Comparison of ENCODE assay signal across 17 mouse cellular contexts in genomic region chr10:75283821-75284220, GRCm38 (mm10). TPM values are rescaled to one million over a fixed set of nuclear protein-coding genes. Genes with fewer than 3 reads are reported as not detected.
DNase-seq lines count a peak whose midpoint lies in the region.
"Had no signal": no experiment of that assay in that cellular context is flagged by ENCODE, and none has a peak within 500 bp of the region (broad histone marks: within the 10 kb centered on the region; RNA-seq: fewer than 3 reads in every experiment).

No protein-coding gene starts in this region.

- DNase-seq in heart, adult 11 months, result peak; percentile 60
- DNase-seq in heart, postnatal 14 days, result no peak
- DNase-seq in ES-CJ7 (ENCODE audit: low read depth, low spot score) (peak; percentile 42), R1 (ENCODE audit: low read depth, low spot score) (peak; percentile 71)
- DNase-seq in layer of hippocampus, adult 8-10 months (ENCODE audit: low spot score in 2 of 2), result no peak
- no peak for DNase-seq in gastrocnemius, postnatal 10 days
- DNase-seq: adrenal gland, adult 8-10 months; adrenal gland, postnatal 14 days; adrenal gland, postnatal 36 days; B cell, adult 2 months; cerebellum, adult 11 months; cerebellum, adult 18-20 months; cerebellum, adult 8-10 months; cerebellum, adult 9-11 months; cerebellum, postnatal 14 days; cerebellum, postnatal 36 days; embryo, embryonic 11 days had no signal

- intact Hi-C loops in heart, postnatal 14 days (cut with DNase I), result no loop called here

RNA-seq across cellular contexts. Expression of gene Adora2a, which starts 32.9 kb away (rescaled TPM):
- total RNA-seq in heart, postnatal 14 days (2021), result 10 to 100 TPM; 13.2 to 15.2 TPM
- 1 to 10 TPM; 1.1 to 2.7 (median 1.9) TPM for total RNA-seq in layer of hippocampus, adult 8-10 months (2022)
- total RNA-seq in gastrocnemius, postnatal 10 days (2021), result 1 to 10 TPM; 4.3 to 6.2 TPM

Comparison
In these comparisons a context has a peak if more than half of its experiments do, and no peak if none do; other contexts are left out.
1. DNase-seq: peak in heart, adult 11 months (single experiment), ES-CJ7 (single experiment) and R1 (single experiment); none in heart, postnatal 14 days (0 of 2), layer of hippocampus, adult 8-10 months (0 of 2) and gastrocnemius, postnatal 10 days (single experiment).